In genomic region chr11:79023342-79023741, GRCm38 (mm10) we compare ENCODE assay signal across 10 mouse cellular contexts. TPM values are rescaled to one million over a fixed set of nuclear protein-coding genes. Genes with fewer than 3 reads are reported as not detected.
A peak's percentile ranks its signal among the peaks of the same experiment; 100 is the strongest.
DNase-seq lines count a peak whose midpoint lies in the region; ATAC-seq and TF ChIP-seq lines count a peak whose summit lies in the region.
"Had no signal": no experiment of that assay in that cellular context is flagged by ENCODE, and none has a peak within 500 bp of the region (broad histone marks: within the 10 kb centered on the region; RNA-seq: fewer than 3 reads in every experiment).

No protein-coding gene starts in this region.

- H3K4me2 ChIP-seq in midbrain, embryonic 14.5 days (ENCODE audit: low read length) = no peak overlapping the region
- H3K4me2 ChIP-seq in liver, embryonic 14.5 days (ENCODE audit: low read depth) = peak overlapping the region; percentile 16; the same call in 1 of the 2 replicates
- H3K4me2 ChIP-seq: neural tube, embryonic 12.5 days had no signal

- no peak for ATAC-seq in midbrain, embryonic 14.5 days (ENCODE audit: low FRiP score, low TSS enrichment)
- peak; percentile 96 for ATAC-seq in inflammation-experienced regulatory T-cells, adult 6 months
- ATAC-seq in liver, embryonic 14.5 days (ENCODE audit: insufficient read depth) = peak; percentile 38; the same call in 1 of the 2 replicates
- ATAC-seq: Patski had no signal

- WGBS in midbrain, embryonic 10.5 days = 44% methylated on average over 7 of the region's 7 CpGs
- 54% methylated on average over 7 of the region's 7 CpGs for WGBS in midbrain, embryonic 14.5 days
- WGBS in liver, embryonic 14.5 days (ENCODE audit: insufficient replicate concordance) = 3% methylated on average over 7 of the region's 7 CpGs
- 65% methylated on average over 7 of the region's 7 CpGs for whole genome bisulfite sequencing in small intestine, adult 2 months

- TF ChIP-seq EP300 in liver, embryonic 14.5 days (IDR thresholded peaks at IDR 0.05; ENCODE audit: low read depth) = no peak

- peak overlapping the region; percentile 63 for H3K27ac ChIP-seq in midbrain, embryonic 10.5 days (replicated peaks)
- H3K27ac ChIP-seq in midbrain, embryonic 14.5 days (replicated peaks; ENCODE audit: low read depth, low read length) = no peak overlapping the region
- H3K27ac ChIP-seq in liver, embryonic 14.5 days = no peak overlapping the region
- no peak overlapping the region for H3K27ac ChIP-seq in small intestine, adult 2 months (ENCODE audit: insufficient read depth, low read depth, low read length)
- H3K27ac ChIP-seq: neural tube, embryonic 12.5 days had no signal

- H3K36me3 ChIP-seq in midbrain, embryonic 10.5 days = peaks cover 31% of the 10 kb centered on the region
- peaks cover 27% of the 10 kb centered on the region for H3K36me3 ChIP-seq in midbrain, embryonic 14.5 days (ENCODE audit: control insufficient read depth, insufficient read depth, low read length)
- no peaks in the 10 kb centered on the region; the same call in 1 of the 2 replicates for H3K36me3 ChIP-seq in liver, embryonic 14.5 days (replicated peaks; ENCODE audit: control insufficient read depth, insufficient read depth, low read depth)
- H3K36me3 ChIP-seq in small intestine, adult 2 months (ENCODE audit: control insufficient read depth, insufficient read depth, low read length) = peaks cover 79% of the 10 kb centered on the region

- TF ChIP-seq POLR2A in small intestine, adult 2 months (IDR thresholded peaks at IDR 0.05; ENCODE audit: low read depth, low read length) = no peak

- DNase-seq in midbrain, embryonic 10.5 days (ENCODE audit: low spot score) = peak; percentile 39
- DNase-seq in midbrain, embryonic 14.5 days = no peak
- DNase-seq in liver, embryonic 14.5 days (ENCODE audit: low read depth in 3 of 3, low spot score in 3 of 3) = no peak
- no peak for DNase-seq in testis, postnatal 10 days (ENCODE audit: low spot score)
- DNase-seq in left cerebral cortex, adult 9 months (ENCODE audit: low spot score in 2 of 2) = no peak
- DNase-seq in ovary, postnatal 10 days (ENCODE audit: low spot score) = no peak

- no peak overlapping the region for H3K4me3 ChIP-seq in midbrain, embryonic 10.5 days
- H3K4me3 ChIP-seq in midbrain, embryonic 14.5 days (replicated peaks; ENCODE audit: low read depth, low read length) = no peak overlapping the region
- 0 out of 4 replicates have a peak overlapping the region, but pooled peaks of 1 of the 2 experiments have one; percentile 8 for H3K4me3 ChIP-seq in liver, embryonic 14.5 days (ENCODE audit: insufficient read depth in 1 of 2, low read depth in 2 of 2, low read length in 2 of 2)
- peak overlapping the region; percentile 28 for H3K4me3 ChIP-seq in small intestine, adult 2 months (ENCODE audit: low read depth, low read length)
- H3K4me3 ChIP-seq: neural tube, embryonic 12.5 days had no signal

- H3K9ac ChIP-seq in midbrain, embryonic 14.5 days (replicated peaks; ENCODE audit: low read length) = no peak overlapping the region
- H3K9ac ChIP-seq in liver, embryonic 14.5 days (replicated peaks) = no peak overlapping the region
- H3K9ac ChIP-seq: neural tube, embryonic 12.5 days had no signal

- H3K4me1 ChIP-seq in midbrain, embryonic 10.5 days = peaks cover 30% of the 10 kb centered on the region
- H3K4me1 ChIP-seq in midbrain, embryonic 14.5 days (ENCODE audit: control insufficient read depth, insufficient read depth, low read length) = no peaks in the 10 kb centered on the region
- H3K4me1 ChIP-seq in liver, embryonic 14.5 days (replicated peaks; ENCODE audit: control insufficient read depth in 2 of 2, insufficient read depth in 2 of 2, low read length in 1 of 2) = peaks cover 0 to 8% of the 10 kb centered on the region in 2 experiments; a peak in 2 of 4 replicates
- no peaks in the 10 kb centered on the region for H3K4me1 ChIP-seq in small intestine, adult 2 months (ENCODE audit: control insufficient read depth, insufficient read depth, insufficient read length, low read length)
- H3K4me1 ChIP-seq: neural tube, embryonic 12.5 days had no signal

- H3K27me3 ChIP-seq in midbrain, embryonic 10.5 days (ENCODE audit: low read depth, poor library complexity, severe bottlenecking) = no peaks in the 10 kb centered on the region
- H3K27me3 ChIP-seq in midbrain, embryonic 14.5 days (ENCODE audit: control insufficient read depth, insufficient read depth, low read length) = no peaks in the 10 kb centered on the region
- no peaks in the 10 kb centered on the region for H3K27me3 ChIP-seq in liver, embryonic 14.5 days (ENCODE audit: control insufficient read depth, insufficient read depth, low read length)
- no peaks in the 10 kb centered on the region for H3K27me3 ChIP-seq in small intestine, adult 2 months (ENCODE audit: control insufficient read depth, insufficient read depth, low read length)
- H3K27me3 ChIP-seq: neural tube, embryonic 12.5 days; Patski had no signal

- no peak for TF ChIP-seq CTCF in liver, embryonic 14.5 days (IDR thresholded peaks at IDR 0.05; ENCODE audit: low read depth)
- TF ChIP-seq CTCF in small intestine, adult 2 months (IDR thresholded peaks at IDR 0.05; ENCODE audit: extremely low read depth, insufficient read length, insufficient replicate concordance, low read depth, low read length) = no peak

- H3K9me3 ChIP-seq in midbrain, embryonic 10.5 days (replicated peaks) = no peaks in the 10 kb centered on the region
- H3K9me3 ChIP-seq in midbrain, embryonic 14.5 days (ENCODE audit: control insufficient read depth, low read length) = no peaks in the 10 kb centered on the region
- H3K9me3 ChIP-seq in liver, embryonic 14.5 days (ENCODE audit: control insufficient read depth, low read length) = no peaks in the 10 kb centered on the region
- H3K9me3 ChIP-seq: neural tube, embryonic 12.5 days had no signal

RNA-seq across cellular contexts. Expression of gene Lgals9, which starts 38.6 kb away (rescaled TPM):
- 2.6 and 4.9 TPM in 2 replicates for polyA plus RNA-seq in midbrain, embryonic 10.5 days (2016; fragmentation: Nextera tagmentation; extraction: Ambion mirVana)
- 3.7 and 13.7 TPM in 2 replicates for polyA plus RNA-seq in midbrain, embryonic 14.5 days (2014; fragmentation: Nextera tagmentation; extraction: Ambion mirVana)
- 100 to 1,000 TPM; 166 to 316 (median 259) TPM for polyA plus RNA-seq in inflammation-experienced regulatory T-cells, adult 6 months (2017; shearing (Covaris generic))
- 58.5 and 70.8 TPM in 2 replicates for polyA plus RNA-seq in liver, embryonic 14.5 days (2012; rRNA removed)
- 93.6 and 94.6 TPM in 2 replicates for polyA plus RNA-seq in liver, embryonic 14.5 days (2014; fragmentation: Nextera tagmentation; extraction: Ambion mirVana)
- polyA plus RNA-seq in small intestine, adult 2 months (2012; rRNA removed) = 263 and 686 TPM in 2 replicates
